Mouse (Mus musculus) liver, adult 2 months (tissue): ENCODE data around the gene Gpd1. TPM values are rescaled to one million over a fixed set of nuclear protein-coding genes. Genes with fewer than 3 reads are reported as not detected.

Source experiments
- DNase-seq: peaks from one replicate; pipeline ENCODE4 v3.0.0-alpha.2; 2011; ENCODE audit warnings: low read depth, low spot score; ENCODE audit errors: extremely low read depth
- H3K27ac ChIP-seq: fragments of 200-500 bp; replicated peaks from 2 replicates; pipeline ENCODE4 v1.5.1; 2012; ENCODE audit warnings: low read depth, mild to moderate bottlenecking, control low read depth, inconsistent platforms, low read length; ENCODE audit not compliant: insufficient read depth
- H3K27me3 ChIP-seq: fragments of 200-500 bp; 2 replicates; pipeline ENCODE4 v1.6.1; 2012; ENCODE audit warnings: mild to moderate bottlenecking, moderate library complexity, low read length, inconsistent platforms; ENCODE audit not compliant: control insufficient read depth, insufficient read depth
- H3K36me3 ChIP-seq: fragments of 200-500 bp; 2 replicates; pipeline ENCODE4 v1.6.1; 2012; ENCODE audit warnings: low read length, inconsistent platforms; ENCODE audit not compliant: control insufficient read depth, insufficient read depth
- H3K4me1 ChIP-seq: fragments of 200-500 bp; 2 replicates; pipeline ENCODE4 v1.6.1; 2011; ENCODE audit warnings: low read length; ENCODE audit not compliant: control insufficient read depth, insufficient read depth
- H3K4me3 ChIP-seq: fragments of 200-500 bp; 2 replicates; pipeline ENCODE4 v1.5.1; 2011; ENCODE audit warnings: low read depth, mild to moderate bottlenecking, control low read depth, low read length, moderate library complexity; ENCODE audit not compliant: insufficient read depth
- H3K79me2 ChIP-seq: fragments of 200-500 bp; 2 replicates; pipeline ENCODE4 v1.6.1; 2012; ENCODE audit warnings: inconsistent platforms, mild to moderate bottlenecking, low read length, moderate library complexity; ENCODE audit not compliant: control insufficient read depth, insufficient read depth
- H3K9ac ChIP-seq: fragments of 200-500 bp; 2 replicates; pipeline ENCODE4 v1.6.1; 2012; ENCODE audit warnings: low read depth, mild to moderate bottlenecking, control low read depth, inconsistent platforms, low read length
- CTCF ChIP-seq: fragments of 200-500 bp; IDR thresholded peaks from 2 replicates; pipeline ENCODE4 v1.5.1; 2011; ENCODE audit warnings: low read depth, low read length, control low read depth
- POLR2A ChIP-seq: fragments of 200-500 bp; IDR thresholded peaks from 2 replicates; pipeline ENCODE4 v1.6.1; 2011; ENCODE audit warnings: low read length, control low read depth; ENCODE audit not compliant: insufficient read depth; ENCODE audit errors: extremely low read depth
- WGBS: fragments of 180-500 bp; shearing (Covaris S2); methylation state at CpG from one replicate; pipeline ENCODE4 v1.1.7; 2018; 5-methylcytosine and 5-hydroxymethylcytosine counted together
- polyA plus RNA-seq: library from polyadenylated mRNA; depleted of rRNA; stranded (reverse); fragments of >200 nt; gene quantifications from 2 replicates; pipeline ENCODE4 v1.2.3, GENCODE M21; 2012
- total RNA-seq: library from RNA; depleted of rRNA; stranded (reverse); fragments of >200 nt; gene quantifications from 2 replicates; pipeline ENCODE4 v1.2.3, GENCODE M21; 2014

Gpd1 gene
- total and polyA plus RNA-seq, 2 experiments, result 151 to 233 TPM

GRCm38 (mm10) chr15:99714206-99714605 lies 3.1 kb upstream of the Gpd1 start:
- H3K9ac ChIP-seq, result no peak overlapping the region
- no peaks in the 10 kb centered on the region for H3K36me3 ChIP-seq
- peaks cover 3% of the 10 kb centered on the region; the same call in 1 of the 2 replicates for H3K79me2 ChIP-seq
- peaks cover 46% of the 10 kb centered on the region for H3K4me1 ChIP-seq
- no peak for DNase-seq
- H3K27me3 ChIP-seq, result no peaks in the 10 kb centered on the region
- no peak overlapping the region for H3K4me3 ChIP-seq
- no peak overlapping the region for H3K27ac ChIP-seq
- 81% methylated on average over 4 of the region's 4 CpGs for WGBS
- no peak for TF ChIP-seq POLR2A
- no peak for TF ChIP-seq CTCF

GRCm38 (mm10) chr15:99714858-99715257 lies 2.5 kb upstream of the Gpd1 start:
- peak; percentile 68 for DNase-seq
- 47% methylated on average over 7 of the region's 7 CpGs for WGBS

GRCm38 (mm10) chr15:99715361-99715865 lies 1.9 kb upstream of the Gpd1 start:
- TF ChIP-seq CTCF, result no peak
- no peak for TF ChIP-seq POLR2A
- Histone ChIP-seq H3K4me3 (no peak overlapping the region), H3K27ac (peak overlapping the region; percentile 87), H3K4me1 (peaks cover 49% of the 10 kb centered on the region), H3K79me2 (peaks cover 3% of the 10 kb centered on the region; the same call in 1 of the 2 replicates), H3K36me3 (no peaks in the 10 kb centered on the region; the same call in 1 of the 2 replicates), H3K9ac (no peak overlapping the region), H3K27me3 (no peaks in the 10 kb centered on the region)
- 15% methylated on average over 13 of the region's 13 CpGs for WGBS
- no peak for DNase-seq

More at GRCm38 (mm10) chr15:99714858-99715257, 2.5 kb upstream of the Gpd1 start:
- TF ChIP-seq POLR2A, result no peak
- TF ChIP-seq CTCF, result peak; percentile 96
- H3K27ac ChIP-seq, result peak overlapping the region; percentile 87; the same call in 1 of the 2 replicates
- peaks cover 3% of the 10 kb centered on the region; the same call in 1 of the 2 replicates for H3K79me2 ChIP-seq
- no peaks in the 10 kb centered on the region for H3K27me3 ChIP-seq
- no peaks in the 10 kb centered on the region for H3K36me3 ChIP-seq
- peaks cover 49% of the 10 kb centered on the region for H3K4me1 ChIP-seq
- H3K4me3 ChIP-seq, result no peak overlapping the region
- H3K9ac ChIP-seq, result no peak overlapping the region

- TF ChIP-seq CTCF, result no peak
- no peak for TF ChIP-seq POLR2A
- DNase-seq, result peak; percentile 90
- Histone ChIP-seq H3K27ac (peak overlapping the region; percentile 87), H3K4me1 (peaks cover 44% of the 10 kb centered on the region), H3K9ac (peak overlapping the region; percentile 16; the same call in 1 of the 2 replicates), H3K4me3 (no peak overlapping the region), H3K79me2 (peaks cover 3% of the 10 kb centered on the region; the same call in 1 of the 2 replicates), H3K27me3 (no peaks in the 10 kb centered on the region), H3K36me3 (no peaks in the 10 kb centered on the region; the same call in 1 of the 2 replicates)
- 15% methylated on average over 11 of the region's 11 CpGs for WGBS
These were observed 1.2 kb upstream of the Gpd1 start for GRCm38 (mm10) chr15:99715982-99716746.

- 59% methylated on average over 12 of the region's 12 CpGs for WGBS
- Histone ChIP-seq H3K36me3 (no peaks in the 10 kb centered on the region; the same call in 1 of the 2 replicates), H3K9ac (no peak overlapping the region), H3K27ac (peak overlapping the region; percentile 87), H3K27me3 (no peaks in the 10 kb centered on the region), H3K4me3 (no peak overlapping the region), H3K79me2 (peaks cover 3% of the 10 kb centered on the region; the same call in 1 of the 2 replicates), H3K4me1 (peaks cover 45% of the 10 kb centered on the region)
- TF ChIP-seq POLR2A (no peak), CTCF (no peak)
- no peak for DNase-seq
These were observed 501 bp upstream of the Gpd1 start for GRCm38 (mm10) chr15:99716814-99717213.
